ENCODE assay signal across 23 mouse cellular contexts in genomic region chr17:65581440-65581839, GRCm38 (mm10). TPM values are rescaled to one million over a fixed set of nuclear protein-coding genes. Genes with fewer than 3 reads are reported as not detected.
DNase-seq lines count a peak whose midpoint lies in the region; ATAC-seq lines count a peak whose summit lies in the region.
"Had no signal": no experiment of that assay in that cellular context is flagged by ENCODE, and none has a peak within 500 bp of the region (broad histone marks: within the 10 kb centered on the region; RNA-seq: fewer than 3 reads in every experiment).

No protein-coding gene starts in this region.

- peak overlapping the region; percentile 37; the same call in 1 of the 2 replicates for H3K27ac ChIP-seq in intestine, embryonic 16.5 days (ENCODE audit: low read length)
- no peak overlapping the region for H3K27ac ChIP-seq in stomach, embryonic 16.5 days (ENCODE audit: low read length)
- H3K27ac ChIP-seq in embryonic facial prominence, embryonic 10.5 days (replicated peaks) = no peak overlapping the region
- H3K27ac ChIP-seq: embryonic facial prominence, embryonic 12.5 days; forebrain, embryonic 13.5 days; forebrain, embryonic 15.5 days had no signal

- H3K4me2 ChIP-seq in intestine, embryonic 16.5 days (ENCODE audit: low read depth, low read length) = no peak overlapping the region
- no peak overlapping the region for H3K4me2 ChIP-seq in stomach, embryonic 16.5 days (ENCODE audit: low read depth, low read length)
- H3K4me2 ChIP-seq: embryonic facial prominence, embryonic 12.5 days; forebrain, embryonic 13.5 days; forebrain, embryonic 15.5 days had no signal

- WGBS in intestine, embryonic 16.5 days = 77% methylated on average over 5 of the region's 5 CpGs
- WGBS in stomach, embryonic 16.5 days = 76% methylated on average over 5 of the region's 5 CpGs
- 94% methylated on average over 5 of the region's 5 CpGs for WGBS in embryonic facial prominence, embryonic 10.5 days

- intact Hi-C loops in heart, postnatal 14 days (cut with DNase I) = no loop called here
- intact Hi-C loops in left cerebral cortex, postnatal 36 days (cut with DNase I) = no loop called here

- H3K27me3 ChIP-seq in intestine, embryonic 16.5 days (replicated peaks; ENCODE audit: control insufficient read depth, insufficient read depth, low read length) = no peaks in the 10 kb centered on the region
- no peaks in the 10 kb centered on the region for H3K27me3 ChIP-seq in stomach, embryonic 16.5 days (ENCODE audit: control insufficient read depth, insufficient read depth, low read length)
- H3K27me3 ChIP-seq in embryonic facial prominence, embryonic 10.5 days (replicated peaks; ENCODE audit: low read depth, poor library complexity, severe bottlenecking) = no peaks in the 10 kb centered on the region
- H3K27me3 ChIP-seq: embryonic facial prominence, embryonic 12.5 days; forebrain, embryonic 13.5 days; forebrain, embryonic 15.5 days had no signal

- no peaks in the 10 kb centered on the region for H3K4me1 ChIP-seq in intestine, embryonic 16.5 days (ENCODE audit: control insufficient read depth, insufficient read depth, low read length)
- no peaks in the 10 kb centered on the region for H3K4me1 ChIP-seq in stomach, embryonic 16.5 days (ENCODE audit: control insufficient read depth, insufficient read depth, low read length)
- H3K4me1 ChIP-seq in embryonic facial prominence, embryonic 10.5 days = no peaks in the 10 kb centered on the region
- H3K4me1 ChIP-seq: embryonic facial prominence, embryonic 12.5 days; forebrain, embryonic 13.5 days; forebrain, embryonic 15.5 days had no signal

- H3K4me3 ChIP-seq in intestine, embryonic 16.5 days (ENCODE audit: low read length) = no peak overlapping the region
- H3K4me3 ChIP-seq in stomach, embryonic 16.5 days (replicated peaks; ENCODE audit: low read length) = no peak overlapping the region
- no peak overlapping the region for H3K4me3 ChIP-seq in embryonic facial prominence, embryonic 10.5 days
- H3K4me3 ChIP-seq: embryonic facial prominence, embryonic 12.5 days; forebrain, embryonic 13.5 days; forebrain, embryonic 15.5 days had no signal

- 0 out of 2 replicates have a peak, but pooled peaks cover 3% of the 10 kb centered on the region for H3K36me3 ChIP-seq in intestine, embryonic 16.5 days (ENCODE audit: control insufficient read depth, insufficient read depth, low read length)
- peaks cover 19% of the 10 kb centered on the region for H3K36me3 ChIP-seq in stomach, embryonic 16.5 days (ENCODE audit: control insufficient read depth, insufficient read depth, low read length)
- H3K36me3 ChIP-seq in embryonic facial prominence, embryonic 10.5 days (replicated peaks) = peaks cover 49% of the 10 kb centered on the region

- no peaks in the 10 kb centered on the region for H3K9me3 ChIP-seq in intestine, embryonic 16.5 days (ENCODE audit: control insufficient read depth, low read length)
- H3K9me3 ChIP-seq in stomach, embryonic 16.5 days (replicated peaks; ENCODE audit: control insufficient read depth, low read length) = no peaks in the 10 kb centered on the region
- H3K9me3 ChIP-seq in embryonic facial prominence, embryonic 10.5 days = no peaks in the 10 kb centered on the region
- H3K9me3 ChIP-seq: embryonic facial prominence, embryonic 12.5 days; forebrain, embryonic 13.5 days; forebrain, embryonic 15.5 days had no signal

- DNase-seq in embryonic facial prominence, embryonic 10.5 days (ENCODE audit: low spot score) = no peak
- DNase-seq in heart, postnatal 14 days = no peak
- DNase-seq in left cerebral cortex, postnatal 36 days (ENCODE audit: low spot score in 2 of 2) = no peak
- DNase-seq: adrenal gland, adult 2 months; adrenal gland, postnatal 10 days; adrenal gland, postnatal 25 days; cerebellum, adult 11 months; cerebellum, adult 18-20 months; cerebellum, adult 8-10 months; cerebellum, adult 9-11 months; cerebellum, postnatal 14 days; cerebellum, postnatal 36 days; embryo, embryonic 11 days; forebrain, postnatal 0 days had no signal

- ATAC-seq in intestine, embryonic 16.5 days = peak; percentile 74
- 0 out of 2 replicates have a peak, but pooled peaks have one; percentile 33 for ATAC-seq in stomach, embryonic 16.5 days (ENCODE audit: insufficient read depth, low FRiP score)
- ATAC-seq: forebrain, embryonic 13.5 days; forebrain, embryonic 15.5 days; forebrain, postnatal 0 days had no signal

- no peak overlapping the region for H3K9ac ChIP-seq in intestine, embryonic 16.5 days (ENCODE audit: low read depth, low read length)
- no peak overlapping the region for H3K9ac ChIP-seq in stomach, embryonic 16.5 days (ENCODE audit: low read length)
- H3K9ac ChIP-seq: embryonic facial prominence, embryonic 12.5 days; forebrain, embryonic 13.5 days; forebrain, embryonic 15.5 days; forebrain, postnatal 0 days had no signal

RNA-seq across cellular contexts. Expression of gene Vapa, which starts 31.9 kb away (rescaled TPM):
- polyA plus RNA-seq in intestine, embryonic 16.5 days (2015; fragmentation: Nextera tagmentation; extraction: Ambion mirVana) = 194 and 204 TPM in 2 replicates
- 155 and 158 TPM in 2 replicates for polyA plus RNA-seq in stomach, embryonic 16.5 days (2015; fragmentation: Nextera tagmentation; extraction: Ambion mirVana)
- 169 and 171 TPM in 2 replicates for polyA plus RNA-seq in embryonic facial prominence, embryonic 10.5 days (2016; fragmentation: Nextera tagmentation; extraction: Ambion mirVana)
- 10 to 100 TPM; 84.0 to 95.2 TPM for total RNA-seq in heart, postnatal 14 days (2021)
- 100 to 1,000 TPM; 157 to 164 TPM for total RNA-seq in left cerebral cortex, postnatal 36 days (2021)

RNA-seq across cellular contexts. Expression of gene Tmem232, which starts 40.9 kb away (rescaled TPM):
- polyA plus RNA-seq in intestine, embryonic 16.5 days (2015; fragmentation: Nextera tagmentation; extraction: Ambion mirVana) = not detected in 2 replicates
- not detected in 2 replicates for polyA plus RNA-seq in stomach, embryonic 16.5 days (2015; fragmentation: Nextera tagmentation; extraction: Ambion mirVana)
- polyA plus RNA-seq in embryonic facial prominence, embryonic 10.5 days (2016; fragmentation: Nextera tagmentation; extraction: Ambion mirVana) = not detected in 2 replicates
- not detected for total RNA-seq in heart, postnatal 14 days (2021)
- 1 to 10 TPM; 1.4 to 2.6 TPM for total RNA-seq in left cerebral cortex, postnatal 36 days (2021)
- total RNA-seq: adrenal gland, adult 2 months; adrenal gland, postnatal 25 days; common myeloid progenitor, adult 5-6 weeks; MEL had no signal
- polyA plus RNA-seq: adrenal gland, adult 2 months; C2C12; forebrain, embryonic 11.5 days had no signal
